Mouse (Mus musculus) E14TG2a.4 (cell line): ENCODE measurements around the gene Flvcr1.
A peak's percentile ranks its signal among the peaks of the same experiment; 100 is the strongest.

ENCODE experiments used
- CTCF ChIP-seq: conservative IDR thresholded peaks from 2 replicates; pipeline ENCODE4 v1.5.1; 2014; ENCODE audit warnings: low read length
- NANOG ChIP-seq: IDR thresholded peaks from 2 replicates; pipeline ENCODE4 v1.6.1; 2014; ENCODE audit warnings: borderline replicate concordance, low read length, mixed read lengths
- POU5F1 ChIP-seq: IDR thresholded peaks from 2 replicates; pipeline ENCODE4 v1.6.1; 2014; ENCODE audit warnings: low read length, borderline replicate concordance

GRCm38 (mm10) chr1:191068377-191068776, 42.4 kb upstream of the Flvcr1 start:
- TF ChIP-seq CTCF, result peak; percentile 16; the same call in 1 of the 2 replicates
- no peak for TF ChIP-seq NANOG
- TF ChIP-seq POU5F1, result no peak
